Mouse (Mus musculus) left cerebral cortex, adult 18-20 months (tissue): Measurements from ENCODE around the gene Ankrd13b. TPM values are rescaled to one million over a fixed set of nuclear protein-coding genes. Genes with fewer than 3 reads are reported as not detected.

Source experiments
- total RNA-seq, 2 experiments: library from RNA; stranded (reverse); gene quantifications; 2 replicates each; pipeline ENCODE4 v1.2.3; 2021

Gene Ankrd13b
- total RNA-seq, 2 experiments from 2014 or later: 80.5 to 82.5 TPM

Other genes with a start within 250 kb of the Ankrd13b start
- 10 to 100 TPM; 37.6 to 48.5 TPM for gene Coro6, start 27.3 kb downstream of the Ankrd13b start, total RNA-seq
- 100 to 1,000 TPM; 282 to 319 TPM for gene Git1, start 3.9 kb upstream of the Ankrd13b start, total RNA-seq
- gene Abhd15, start 25.4 kb upstream of the Ankrd13b start, total RNA-seq: 1 to 10 TPM in 1 of 2 experiments, under 1 TPM in 1; 0.77 to 1.3 TPM
- gene Trp53i13, start 26.3 kb upstream of the Ankrd13b start, total RNA-seq: 1 to 10 TPM; 4.1 to 4.5 TPM
- not detected for gene Gm10392, start 29.5 kb upstream of the Ankrd13b start, total RNA-seq
- 100 to 1,000 TPM in 1 of 2 experiments, 10 to 100 TPM in 1; 98.1 to 102 TPM for gene Taok1, start 118.1 kb upstream of the Ankrd13b start, total RNA-seq
- 10 to 100 TPM; 66.4 to 68.7 TPM for gene Nufip2, start 196.5 kb upstream of the Ankrd13b start, total RNA-seq
- gene Cryba1, start 235.6 kb upstream of the Ankrd13b start, total RNA-seq: not detected